Mouse (Mus musculus): ENCODE results near the gene Dmrt2.

Dmrt2 gene

DNA sequence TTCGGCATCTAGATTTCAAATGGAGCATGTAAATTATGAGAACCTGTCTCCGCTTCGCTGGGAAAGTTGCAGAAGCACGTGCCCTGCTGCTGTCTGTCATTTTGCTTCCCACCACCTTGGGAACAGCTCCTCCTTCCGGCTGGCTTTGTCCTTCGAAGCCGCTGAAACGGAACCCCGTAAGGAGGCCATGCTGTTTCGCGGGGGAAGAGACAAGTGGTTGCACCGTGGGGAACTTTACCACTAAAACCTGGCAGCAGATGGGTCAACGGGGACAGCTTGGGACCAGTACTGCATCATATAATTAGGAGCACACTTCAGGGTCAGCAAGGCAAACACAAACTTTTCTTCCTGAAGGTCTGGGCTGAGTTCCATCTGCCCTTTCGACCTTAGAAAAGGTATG, 26.6 kb downstream of the Dmrt2 start:
- no peak for DNase-seq

GRCm38 (mm10) chr19:25713382-25713781, 41.2 kb downstream of the Dmrt2 start:
- peak; percentile 1 for DNase-seq

GRCm38 (mm10) chr19:25714927-25715326, 42.7 kb downstream of the Dmrt2 start:
- no peak for DNase-seq

- no peak for DNase-seq
Measured at GRCm38 (mm10) chr19:25722616-25723015, 50.4 kb downstream of the Dmrt2 start.
